Mouse (Mus musculus): ENCODE data around the gene Upk3b.
A peak's percentile ranks its signal among the peaks of the same experiment; 100 is the strongest.

DNA sequence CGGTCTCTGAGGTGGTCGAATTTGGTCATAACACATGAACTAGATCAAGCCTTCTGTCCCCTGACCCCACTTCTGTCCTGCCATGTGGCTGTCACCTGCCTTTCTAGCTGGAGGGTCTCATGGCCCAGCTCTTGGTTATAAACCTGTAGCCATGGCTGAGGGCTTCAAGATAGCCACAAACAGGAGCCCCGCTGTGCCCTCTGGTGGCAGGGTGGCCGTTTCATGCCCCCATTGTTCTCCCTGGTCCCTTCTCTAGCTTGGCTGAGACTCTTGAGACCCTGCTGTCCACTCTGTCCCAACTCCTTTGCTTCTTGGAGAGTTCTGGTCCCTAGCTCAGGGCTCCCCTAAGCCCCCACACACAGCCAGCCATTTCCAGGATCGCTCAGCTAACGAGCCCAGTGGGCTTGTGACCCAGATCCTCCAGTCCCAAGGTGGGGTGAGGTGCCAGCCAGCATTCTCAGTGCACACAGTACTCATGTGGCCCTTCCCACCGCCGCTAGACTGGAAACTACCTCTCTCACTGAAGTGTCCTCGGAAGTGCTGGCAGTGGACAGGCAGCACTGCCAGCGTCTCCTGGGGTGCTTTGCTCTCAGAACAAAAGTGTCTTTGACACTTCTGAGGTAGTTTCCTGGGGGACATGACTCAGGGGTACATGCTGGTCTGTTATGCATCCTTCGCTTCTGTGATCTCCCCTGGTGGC lies 10.5 kb upstream of the Upk3b start:
- no peak for TF ChIP-seq POLR2A (IDR thresholded peaks at IDR 0.05; ENCODE audit: low read depth, low read length)
- TF ChIP-seq BHLHE40 (IDR thresholded peaks at IDR 0.05; ENCODE audit: low read depth, low read length), result no peak
- no peak for TF ChIP-seq MAX (IDR thresholded peaks at IDR 0.05; ENCODE audit: low read length)
- TF ChIP-seq ZMIZ1 (IDR thresholded peaks at IDR 0.05; ENCODE audit: low read depth, low read length), result no peak
- TF ChIP-seq CHD2 (IDR thresholded peaks at IDR 0.05; ENCODE audit: low read length), result no peak
- TF ChIP-seq CTCF (conservative IDR thresholded peaks at IDR 0.05 in 1 of 2, IDR thresholded peaks at IDR 0.05 in 1 of 2; ENCODE audit: low read depth in 2 of 2, low read length in 2 of 2), result peak in 1 of 2 experiments; percentile 58; a peak in 2 of 4 replicates
- no peak for TF ChIP-seq TCF12 (IDR thresholded peaks at IDR 0.05; ENCODE audit: low read depth, low read length)
- no peak for TF ChIP-seq ZC3H11A (IDR thresholded peaks at IDR 0.05; ENCODE audit: low read depth, low read length)
- TF ChIP-seq EP300 (IDR thresholded peaks at IDR 0.05; ENCODE audit: low read length), result no peak
- peak; percentile 41 for TF ChIP-seq RAD21 (IDR thresholded peaks at IDR 0.05; ENCODE audit: low read depth, low read length)
- no peak for TF ChIP-seq RCOR1 (conservative IDR thresholded peaks at IDR 0.05; ENCODE audit: low read depth, low read length)
- TF ChIP-seq ELF1 (IDR thresholded peaks at IDR 0.05; ENCODE audit: low read depth, low read length), result no peak

All from CH12.LX (cell line).